Mouse (Mus musculus) CD4-positive naive resting alpha-beta T cell, adult 76 days (primary cell): Measurements from ENCODE around the gene Klhdc8b. TPM values are rescaled to one million over a fixed set of nuclear protein-coding genes. Genes with fewer than 3 reads are reported as not detected.

Experiments
- total RNA-seq: library from RNA; stranded (reverse); gene quantifications from one replicate; pipeline ENCODE4 v1.2.4, GENCODE M21; 2023

The Klhdc8b gene
- 5.7 TPM for total RNA-seq

GRCm38 (mm10) chr9:108461181-108461631, at the start of gene Klhdc8b:
TSS of gene Klhdc8b (minus strand) at chr9:108461581.

DNA sequence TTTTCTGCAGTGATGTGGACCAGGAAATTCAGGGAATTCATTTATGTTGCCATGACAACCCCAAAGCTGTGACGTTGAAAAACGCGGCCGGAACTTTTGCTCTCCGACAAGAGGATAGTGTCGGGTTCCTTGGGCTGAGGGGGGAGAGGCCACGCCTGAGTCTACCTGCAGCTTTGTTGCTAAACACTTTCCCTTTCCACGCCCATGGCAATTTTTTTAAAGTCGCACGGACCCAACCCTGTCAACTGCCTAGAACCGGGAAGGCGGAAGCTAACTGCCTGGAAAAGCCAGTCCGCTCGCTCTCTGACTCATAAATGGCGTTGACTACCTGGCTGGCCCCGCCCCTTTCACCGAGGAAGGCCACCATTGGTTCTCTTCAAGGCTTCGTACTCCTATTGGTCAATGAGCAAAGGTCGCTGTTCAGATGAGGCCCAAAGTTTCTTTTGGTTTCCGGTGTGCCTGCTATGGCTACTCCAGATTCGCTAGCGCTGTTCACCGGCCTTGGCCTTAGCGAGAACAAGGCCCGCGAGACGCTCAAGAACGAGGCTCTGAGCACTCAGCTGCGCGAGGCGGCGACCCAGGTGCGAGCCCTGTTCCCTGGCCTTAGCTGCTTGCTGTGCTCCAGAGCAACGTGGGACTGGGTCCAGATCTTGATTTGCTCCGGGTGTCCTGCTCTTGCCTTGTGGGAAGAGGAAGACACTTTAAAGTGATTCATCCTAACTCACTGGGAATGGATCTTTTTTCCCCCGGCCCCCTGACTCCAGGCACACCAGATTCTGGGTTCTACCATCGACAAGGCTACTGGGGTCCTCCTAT, 46.4 kb upstream of the Klhdc8b start, which contains the start of gene Qars:
Qars (plus strand) TSS at position 88 of the 816 bp plus-strand sequence.

DNA sequence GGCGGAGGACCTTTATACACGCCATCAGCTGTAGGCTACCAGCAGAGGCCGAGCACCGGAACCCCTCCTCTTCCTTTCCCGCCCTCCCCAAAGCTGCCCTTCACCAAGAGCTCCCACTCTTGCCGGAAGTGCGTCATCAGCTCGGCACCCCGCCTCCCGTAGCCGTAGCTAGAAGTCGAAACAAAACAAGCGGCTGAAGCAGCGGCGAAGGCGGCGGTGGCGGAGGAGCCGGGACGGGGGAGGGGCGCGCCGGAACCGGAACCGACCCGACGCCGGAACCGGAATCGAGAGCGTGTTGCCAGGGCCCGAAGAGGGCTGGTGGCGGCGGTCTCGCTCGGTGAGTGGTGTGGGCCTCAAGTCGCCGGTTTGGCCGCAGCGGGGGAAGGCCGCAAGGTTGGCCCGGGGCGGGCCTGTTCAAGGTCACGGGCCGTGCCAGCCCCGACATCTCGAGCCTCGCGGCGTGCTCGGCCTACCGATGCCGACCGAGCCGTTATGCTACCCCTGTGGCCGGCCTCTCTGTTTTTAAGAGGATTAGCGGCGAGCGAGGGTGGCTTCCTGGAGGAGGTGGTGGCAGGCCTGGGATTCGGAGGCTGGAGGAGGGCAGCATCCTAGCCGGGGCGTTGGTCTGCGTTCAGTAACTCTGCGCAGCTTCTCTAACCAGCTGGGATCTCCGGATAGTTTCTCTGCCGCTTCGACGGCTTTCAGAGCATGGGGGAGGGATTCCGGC, 29.3 kb upstream of the Klhdc8b start, which contains the start of gene Usp19:
Usp19 (plus strand) TSS at position 44 of the 727 bp plus-strand sequence.

DNA sequence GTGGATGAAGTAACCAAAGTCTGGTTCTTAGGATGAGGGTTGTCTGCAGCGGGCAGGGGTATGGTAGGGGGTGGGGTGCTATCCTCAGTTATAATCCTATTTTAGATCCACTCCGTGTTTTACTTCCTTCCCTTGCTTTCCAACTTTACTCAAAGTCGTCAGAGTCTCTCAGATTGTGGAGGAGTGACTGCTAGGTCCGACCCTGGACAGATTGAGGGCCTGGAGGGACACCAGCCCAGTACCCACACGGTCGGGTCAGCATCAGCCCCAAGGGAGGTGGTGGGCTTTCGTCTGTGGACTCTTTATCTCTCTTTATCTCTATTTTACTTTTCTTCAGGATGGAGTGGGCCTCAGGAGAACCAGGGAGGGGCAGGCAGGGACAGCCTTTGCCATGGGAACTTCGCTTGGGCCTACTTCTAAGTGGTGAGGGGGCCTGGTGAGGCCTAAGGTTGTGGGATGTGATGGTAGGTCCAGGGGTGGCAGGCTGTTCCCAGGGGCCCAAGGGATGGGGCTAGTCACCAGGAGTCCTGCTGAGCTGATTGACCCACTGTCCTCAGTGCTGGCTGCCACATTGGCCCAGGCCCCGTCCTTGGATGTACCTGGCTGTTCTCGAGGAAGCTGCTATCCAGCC, 18.5 kb upstream of the Klhdc8b start, which contains the start of gene Lamb2:
Lamb2 (plus strand) TSS at position 16 of the 631 bp plus-strand sequence.

DNA sequence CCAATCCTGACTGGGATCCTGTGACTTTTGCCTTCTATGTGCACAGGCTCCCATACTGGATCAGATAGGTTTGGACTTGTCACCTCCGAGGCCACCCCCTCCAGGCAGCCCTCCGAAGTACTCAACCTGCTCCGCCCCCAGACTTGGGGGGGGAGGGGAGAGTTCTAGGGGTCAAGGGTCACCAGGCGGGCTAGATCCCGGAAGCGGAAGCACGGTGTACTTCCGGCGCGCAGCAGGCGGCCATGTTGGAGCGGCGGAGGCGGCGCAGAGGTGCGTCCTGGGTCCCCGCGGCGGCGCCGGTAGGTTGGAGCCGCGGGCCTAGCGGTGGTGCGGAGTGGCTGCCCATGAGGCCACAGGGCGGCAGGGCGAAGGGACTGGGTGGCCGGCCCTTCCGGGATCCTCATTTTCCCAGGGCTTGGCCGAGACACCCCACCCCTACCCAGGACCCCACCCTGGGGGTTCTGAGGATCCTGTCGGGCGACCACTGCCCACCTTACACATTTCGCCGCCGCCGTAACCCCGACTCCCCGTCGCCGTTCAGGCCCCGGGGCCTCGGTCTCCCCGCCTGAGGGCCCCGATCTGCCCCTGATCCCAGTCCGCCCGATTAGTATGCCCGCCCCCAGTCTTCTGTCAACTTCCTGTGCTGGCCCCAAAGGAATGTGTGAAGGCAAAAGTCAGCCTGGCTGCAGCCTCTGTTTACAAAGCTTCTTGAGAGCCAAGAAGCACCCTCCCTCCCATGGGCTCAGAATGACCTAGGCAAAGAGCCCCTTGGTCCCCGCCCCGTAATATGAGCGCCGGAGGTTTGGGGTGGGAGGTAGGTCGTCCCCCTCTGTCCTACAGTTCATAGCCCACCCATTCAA, 832 bp downstream of the Klhdc8b start, which contains the start of gene Ccdc71:
Ccdc71 (plus strand) TSS at position 209 of the 860 bp plus-strand sequence.

GRCm38 (mm10) chr9:108436182-108436581, 25.2 kb downstream of the Klhdc8b start, which contains the start of gene BC048562:
TSS of gene BC048562 (plus strand) at chr9:108436482.

GRCm38 (mm10) chr9:108428384-108428783, 33.0 kb downstream of the Klhdc8b start, which contains the start of gene Ccdc36:
TSS of gene Ccdc36 (minus strand) at chr9:108428484.

Other genes starting within 250 kb of the Klhdc8b start
- gene Dag1, start 197.6 kb downstream of the Klhdc8b start, total RNA-seq, result 21.3 TPM
- gene Nicn1, start 171.2 kb downstream of the Klhdc8b start, total RNA-seq, result 2.4 TPM
- gene Amt, start 164.7 kb downstream of the Klhdc8b start, total RNA-seq, result 1.4 TPM
- gene Rhoa, start 155.5 kb downstream of the Klhdc8b start, total RNA-seq, result 371 TPM
- gene Tcta, start 155.4 kb downstream of the Klhdc8b start, total RNA-seq, result 7.6 TPM
- 164 TPM for gene Gpx1, start 122.7 kb downstream of the Klhdc8b start, total RNA-seq
- 142 TPM for gene Usp4, start 113.7 kb downstream of the Klhdc8b start, total RNA-seq
- gene 1700102P08Rik, start 68.8 kb downstream of the Klhdc8b start, total RNA-seq, result 4.2 TPM
- gene Ccdc36, start 33.1 kb downstream of the Klhdc8b start, total RNA-seq, result not detected
- not detected for gene BC048562, start 25.1 kb downstream of the Klhdc8b start, total RNA-seq
- gene Ccdc71, start 1.1 kb downstream of the Klhdc8b start, total RNA-seq, result 24.7 TPM
- 0.59 TPM for gene Lamb2, start 18.2 kb upstream of the Klhdc8b start, total RNA-seq
- gene Usp19, start 29.0 kb upstream of the Klhdc8b start, total RNA-seq, result 325 TPM
- gene Qars, start 46.1 kb upstream of the Klhdc8b start, total RNA-seq, result 200 TPM
- 248 TPM for gene Qrich1, start 55.2 kb upstream of the Klhdc8b start, total RNA-seq
- 155 TPM for gene Impdh2, start 98.7 kb upstream of the Klhdc8b start, total RNA-seq
- gene Ndufaf3, start 105.9 kb upstream of the Klhdc8b start, total RNA-seq, result 24.1 TPM
- 51.5 TPM for gene Dalrd3, start 108.3 kb upstream of the Klhdc8b start, total RNA-seq
- gene Wdr6, start 117.2 kb upstream of the Klhdc8b start, total RNA-seq, result 26.5 TPM
- 11.1 TPM for gene P4htm, start 136.1 kb upstream of the Klhdc8b start, total RNA-seq
- 191 TPM for gene Arih2, start 187.8 kb upstream of the Klhdc8b start, total RNA-seq
- 19.5 TPM for gene Slc25a20, start 200.5 kb upstream of the Klhdc8b start, total RNA-seq
- 9.5 TPM for gene Prkar2a, start 227.7 kb upstream of the Klhdc8b start, total RNA-seq